Mouse (Mus musculus): ENCODE measurements at regions not wholly inside any gene's neighbourhood (a gene's known extent, or its start where the extent isn't known, plus 50 kb on each side); places are given as distances from the start of the nearest gene placed in this dataset.
A peak's percentile ranks its signal among the peaks of the same experiment; 100 is the strongest.
"Not testable (repeated sequence)": the region's sequence is repeated elsewhere in the genome, so short reads cannot be mapped to it uniquely, and the experiment has no call there.

GRCm38 (mm10) chr15:43735697-43736096, 3601.5 kb downstream of the 9330182O14Rik start:
- ATAC-seq: no peak
- H3K4me3 ChIP-seq (ENCODE audit: low read depth, low read length): no peak overlapping the region
- DNase-seq (ENCODE audit: low spot score): no peak
- H3K4me2 ChIP-seq (ENCODE audit: low read length): no peak overlapping the region
- H3K9me3 ChIP-seq (replicated peaks; ENCODE audit: control insufficient read depth, low read length): no peaks in the 10 kb centered on the region
- no peaks in the 10 kb centered on the region for H3K27me3 ChIP-seq (replicated peaks; ENCODE audit: control insufficient read depth, insufficient read depth, low read length)
- 83% methylated on average over 3 of the region's 3 CpGs for WGBS
- no peaks in the 10 kb centered on the region for H3K4me1 ChIP-seq (ENCODE audit: control insufficient read depth, insufficient read depth, low read length)
- H3K36me3 ChIP-seq (ENCODE audit: control insufficient read depth, insufficient read depth, low read length): no peaks in the 10 kb centered on the region
- H3K9ac ChIP-seq (ENCODE audit: low read length): no peak overlapping the region
- no peak overlapping the region for H3K27ac ChIP-seq (ENCODE audit: low read depth, low read length)

- no peaks in the 10 kb centered on the region for H3K36me3 ChIP-seq (ENCODE audit: control insufficient read depth, insufficient read depth, low read length)
- no peak overlapping the region for H3K9ac ChIP-seq (ENCODE audit: low read length)
- DNase-seq (ENCODE audit: low spot score): peak; percentile 82
- no peaks in the 10 kb centered on the region for H3K4me1 ChIP-seq (ENCODE audit: control insufficient read depth, insufficient read depth, low read length)
- WGBS: 23% methylated on average over 3 of the region's 3 CpGs
- ATAC-seq: peak; percentile 37; the same call in 1 of the 2 replicates
- H3K27ac ChIP-seq (ENCODE audit: low read depth, low read length): no peak overlapping the region
- no peaks in the 10 kb centered on the region for H3K27me3 ChIP-seq (replicated peaks; ENCODE audit: control insufficient read depth, insufficient read depth, low read length)
- H3K4me2 ChIP-seq (ENCODE audit: low read length): no peak overlapping the region
- H3K4me3 ChIP-seq (ENCODE audit: low read depth, low read length): no peak overlapping the region
- no peaks in the 10 kb centered on the region for H3K9me3 ChIP-seq (replicated peaks; ENCODE audit: control insufficient read depth, low read length)
Measured at GRCm38 (mm10) chr15:43758256-43758655, 3624.1 kb downstream of the 9330182O14Rik start.

- no peak overlapping the region for H3K4me3 ChIP-seq (ENCODE audit: low read depth, low read length)
- H3K9me3 ChIP-seq (replicated peaks; ENCODE audit: control insufficient read depth, low read length): no peaks in the 10 kb centered on the region
- no peak overlapping the region for H3K4me2 ChIP-seq (ENCODE audit: low read length)
- H3K27ac ChIP-seq (ENCODE audit: low read depth, low read length): no peak overlapping the region
- H3K27me3 ChIP-seq (replicated peaks; ENCODE audit: control insufficient read depth, insufficient read depth, low read length): no peaks in the 10 kb centered on the region
- DNase-seq (ENCODE audit: low spot score) (peak; percentile 66), ATAC-seq (peak; percentile 68; the same call in 1 of the 2 replicates)
- WGBS: 52% methylated on average over 2 of the region's 2 CpGs
- H3K4me1 ChIP-seq (ENCODE audit: control insufficient read depth, insufficient read depth, low read length): no peaks in the 10 kb centered on the region
- H3K36me3 ChIP-seq (ENCODE audit: control insufficient read depth, insufficient read depth, low read length): no peaks in the 10 kb centered on the region
- H3K9ac ChIP-seq (ENCODE audit: low read length): no peak overlapping the region
Measured at GRCm38 (mm10) chr15:43764606-43765005, 3630.4 kb downstream of the 9330182O14Rik start.

GRCm38 (mm10) chr15:43772718-43773117, 3638.6 kb downstream of the 9330182O14Rik start:
- no peak overlapping the region for H3K4me2 ChIP-seq (ENCODE audit: low read length)
- DNase-seq (ENCODE audit: low spot score) (peak; percentile 76), ATAC-seq (peak; percentile 75)
- no peaks in the 10 kb centered on the region for H3K36me3 ChIP-seq (ENCODE audit: control insufficient read depth, insufficient read depth, low read length)
- no peak overlapping the region for H3K9ac ChIP-seq (ENCODE audit: low read length)
- no peaks in the 10 kb centered on the region for H3K27me3 ChIP-seq (replicated peaks; ENCODE audit: control insufficient read depth, insufficient read depth, low read length)
- no peaks in the 10 kb centered on the region for H3K9me3 ChIP-seq (replicated peaks; ENCODE audit: control insufficient read depth, low read length)
- no peak overlapping the region for H3K27ac ChIP-seq (ENCODE audit: low read depth, low read length)
- no peak overlapping the region for H3K4me3 ChIP-seq (ENCODE audit: low read depth, low read length)
- no peaks in the 10 kb centered on the region for H3K4me1 ChIP-seq (ENCODE audit: control insufficient read depth, insufficient read depth, low read length)
- 31% methylated on average over 3 of the region's 3 CpGs for WGBS

- not testable (repeated sequence) for H3K27me3 ChIP-seq (replicated peaks; ENCODE audit: control insufficient read depth, insufficient read depth, low read length); H3K36me3 ChIP-seq (ENCODE audit: control insufficient read depth, insufficient read depth, low read length); H3K9ac ChIP-seq (ENCODE audit: low read length); H3K4me2 ChIP-seq (ENCODE audit: low read length); H3K9me3 ChIP-seq (replicated peaks; ENCODE audit: control insufficient read depth, low read length); H3K27ac ChIP-seq (ENCODE audit: low read depth, low read length); H3K4me1 ChIP-seq (ENCODE audit: control insufficient read depth, insufficient read depth, low read length); H3K4me3 ChIP-seq (ENCODE audit: low read depth, low read length)
- WGBS: 63% methylated on average over 3 of the region's 3 CpGs
- ATAC-seq: peak; percentile 95
- peak; percentile 70 for DNase-seq (ENCODE audit: low spot score)
Measured at GRCm38 (mm10) chr15:43782126-43782632, 3648.0 kb downstream of the 9330182O14Rik start.

- Histone ChIP-seq H3K4me2 (ENCODE audit: low read length) (no peak overlapping the region), H3K36me3 (ENCODE audit: control insufficient read depth, insufficient read depth, low read length) (no peaks in the 10 kb centered on the region), H3K9ac (ENCODE audit: low read length) (no peak overlapping the region), H3K27me3 (replicated peaks; ENCODE audit: control insufficient read depth, insufficient read depth, low read length) (no peaks in the 10 kb centered on the region), H3K9me3 (replicated peaks; ENCODE audit: control insufficient read depth, low read length) (no peaks in the 10 kb centered on the region), H3K27ac (ENCODE audit: low read depth, low read length) (no peak overlapping the region), H3K4me1 (ENCODE audit: control insufficient read depth, insufficient read depth, low read length) (no peaks in the 10 kb centered on the region), H3K4me3 (ENCODE audit: low read depth, low read length) (no peak overlapping the region)
- peak; percentile 40 for DNase-seq (ENCODE audit: low spot score)
- WGBS: 58% methylated on average over 3 of the region's 3 CpGs
- peak; percentile 49; the same call in 1 of the 2 replicates for ATAC-seq
Measured at GRCm38 (mm10) chr15:43784171-43784570, 3650.0 kb downstream of the 9330182O14Rik start.

GRCm38 (mm10) chr15:43803342-43803741, 3669.2 kb downstream of the 9330182O14Rik start:
- Histone ChIP-seq H3K9ac (ENCODE audit: low read length) (no peak overlapping the region), H3K27me3 (replicated peaks; ENCODE audit: control insufficient read depth, insufficient read depth, low read length) (no peaks in the 10 kb centered on the region), H3K27ac (ENCODE audit: low read depth, low read length) (no peak overlapping the region), H3K36me3 (ENCODE audit: control insufficient read depth, insufficient read depth, low read length) (no peaks in the 10 kb centered on the region), H3K4me1 (ENCODE audit: control insufficient read depth, insufficient read depth, low read length) (no peaks in the 10 kb centered on the region; the same call in 1 of the 2 replicates), H3K9me3 (replicated peaks; ENCODE audit: control insufficient read depth, low read length) (no peaks in the 10 kb centered on the region), H3K4me2 (ENCODE audit: low read length) (no peak overlapping the region), H3K4me3 (ENCODE audit: low read depth, low read length) (no peak overlapping the region)
- peak; percentile 85 for ATAC-seq
- peak; percentile 66 for DNase-seq (ENCODE audit: low spot score)
- 16% methylated on average over 4 of the region's 4 CpGs for WGBS
